Mouse (Mus musculus): Measurements from ENCODE around the gene Brd1.
A peak's percentile ranks its signal among the peaks of the same experiment; 100 is the strongest.
"Not testable (repeated sequence)": the region's sequence is repeated elsewhere in the genome, so short reads cannot be mapped to it uniquely, and the experiment has no call there.

Brd1 gene

GRCm38 (mm10) chr15:88727204-88727603 is 6.8 kb downstream of the Brd1 start:
- DNase-seq = no peak

GRCm38 (mm10) chr15:88725036-88725435 is 9.0 kb downstream of the Brd1 start:
- no peak for DNase-seq

GRCm38 (mm10) chr15:88724311-88724710 is 9.7 kb downstream of the Brd1 start:
- peak; percentile 67 for DNase-seq

DNA sequence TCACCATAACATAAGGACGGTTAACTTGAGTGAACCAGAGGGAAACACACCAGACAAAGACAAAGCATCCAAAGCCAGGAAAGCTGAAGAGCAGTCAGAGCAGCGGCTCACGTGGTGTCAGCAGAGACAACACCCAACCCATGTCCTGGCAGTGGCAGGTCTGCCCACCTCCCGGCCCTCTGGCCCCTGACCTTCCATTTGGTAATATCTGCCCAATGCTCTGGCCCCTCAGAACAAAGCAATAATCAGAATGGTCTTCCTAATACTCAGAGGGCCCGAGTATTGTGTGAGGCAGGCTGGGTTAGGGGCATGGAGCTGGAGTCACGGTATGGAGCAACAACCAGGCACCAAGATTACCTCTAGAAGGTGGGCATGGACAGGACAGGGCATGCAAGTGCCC is 10.8 kb downstream of the Brd1 start:
- DNase-seq = no peak

DNA sequence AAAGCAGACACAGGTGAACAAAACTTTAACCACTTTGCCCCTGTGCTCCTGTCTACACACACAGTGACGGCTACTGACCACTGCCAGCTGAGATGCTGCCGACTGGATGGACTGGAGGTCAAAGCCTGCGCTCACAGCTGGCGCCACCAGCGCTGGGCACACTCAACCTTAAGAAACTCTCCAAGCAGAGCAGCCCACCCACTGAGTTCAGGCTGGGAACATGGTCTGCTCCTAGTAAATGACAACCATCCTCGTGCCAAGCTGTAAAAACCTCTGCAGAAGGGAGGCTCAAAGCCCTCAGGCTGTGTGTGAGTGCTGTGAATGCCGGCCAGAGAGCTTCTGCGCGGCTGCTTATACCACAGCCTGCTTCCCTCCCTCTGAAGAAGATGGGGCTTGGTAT is 16.8 kb downstream of the Brd1 start:
- DNase-seq = no peak

DNA sequence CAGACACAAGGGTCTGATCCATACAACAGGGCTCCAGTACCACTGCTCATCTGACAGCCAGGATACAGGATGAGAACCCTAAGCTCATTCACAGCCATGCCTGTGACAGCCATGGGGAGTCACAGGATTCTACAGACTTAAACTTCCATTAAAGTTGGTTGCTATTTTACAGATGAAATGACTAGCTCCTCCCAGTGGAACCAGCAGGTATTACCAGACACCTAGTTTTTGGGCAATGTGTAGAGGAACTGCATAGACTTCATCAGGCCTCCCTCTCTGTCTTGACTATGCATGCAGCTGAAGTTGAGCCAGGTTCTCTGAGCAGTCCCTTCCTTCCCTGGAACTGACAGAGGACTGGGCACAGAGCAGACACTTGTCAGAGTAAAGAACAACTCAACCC is 17.7 kb downstream of the Brd1 start:
- DNase-seq = peak; percentile 25

- no peak for DNase-seq
Measured at GRCm38 (mm10) chr15:88714021-88714589, 19.9 kb downstream of the Brd1 start.

DNA sequence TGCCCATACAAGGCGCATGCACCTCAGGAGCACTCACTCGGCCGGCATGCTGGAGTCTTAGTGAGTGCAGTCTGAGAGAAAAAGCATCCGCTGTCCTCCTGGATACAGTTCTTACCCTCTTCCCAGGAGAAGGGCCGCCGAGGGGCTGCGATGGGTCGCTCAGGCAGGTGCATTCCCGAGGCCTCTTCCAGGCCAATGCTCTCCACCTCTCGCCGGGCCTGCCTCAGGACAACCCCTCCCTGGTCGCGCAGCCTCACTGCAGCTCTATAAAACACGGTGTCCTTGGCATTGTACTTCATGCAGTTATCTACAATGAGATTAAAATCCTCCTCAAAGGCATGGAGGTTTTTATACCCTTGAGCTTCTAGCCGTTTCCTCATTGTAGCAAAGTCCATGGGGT is 21.5 kb downstream of the Brd1 start:
- DNase-seq = no peak

- DNase-seq = no peak
Measured at GRCm38 (mm10) chr15:88709878-88710277, 24.2 kb downstream of the Brd1 start.

- no peak for DNase-seq
Measured at GRCm38 (mm10) chr15:88708657-88709511, 25.1 kb downstream of the Brd1 start.

- DNase-seq = no peak
Measured at GRCm38 (mm10) chr15:88708204-88708603, 25.8 kb downstream of the Brd1 start.

GRCm38 (mm10) chr15:88706987-88707386 is 27.0 kb downstream of the Brd1 start:
- DNase-seq = not testable (repeated sequence)

DNA sequence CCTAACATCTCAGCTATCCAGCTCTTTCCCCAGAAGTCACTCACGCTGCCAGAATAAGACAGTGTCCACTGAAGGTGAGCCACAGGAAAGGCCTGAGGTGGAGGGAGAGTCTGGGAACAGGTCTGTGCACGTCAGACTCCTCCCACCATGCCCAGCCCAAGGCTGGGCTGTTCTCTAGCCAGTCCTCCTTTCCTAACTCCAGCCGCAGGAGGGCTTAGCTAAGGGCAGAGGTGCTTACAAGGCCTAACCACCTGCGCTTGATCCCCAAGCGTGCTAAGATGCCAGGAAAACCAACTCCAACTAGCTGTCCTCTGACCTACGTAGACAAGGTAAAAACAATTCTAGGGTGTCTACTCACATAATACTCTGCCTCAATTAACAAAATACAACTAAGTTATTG is 27.7 kb downstream of the Brd1 start:
- no peak for DNase-seq

GRCm38 (mm10) chr15:88704284-88704683 is 29.7 kb downstream of the Brd1 start:
- DNase-seq = no peak

DNA sequence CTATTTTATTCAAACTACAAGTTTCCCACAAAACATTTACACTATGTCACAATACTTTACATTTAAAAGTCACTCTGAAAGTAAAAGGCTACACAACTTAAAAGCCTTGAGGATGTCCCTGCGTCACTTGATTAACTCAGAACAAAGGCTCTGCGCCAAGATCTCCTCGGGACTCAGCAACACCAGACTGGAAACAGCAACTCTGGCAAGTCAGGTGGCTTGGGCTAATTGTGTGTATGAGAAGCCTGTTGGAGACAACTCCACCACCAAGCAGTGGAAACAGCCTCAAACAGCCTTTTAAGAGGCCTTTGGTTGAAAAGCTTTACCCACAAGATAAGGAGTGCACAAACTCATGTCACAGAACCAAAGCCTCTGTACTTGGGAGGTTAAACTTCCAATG is 31.5 kb downstream of the Brd1 start:
- DNase-seq = no peak

- DNase-seq = no peak
Measured at GRCm38 (mm10) chr15:88700759-88701158, 33.3 kb downstream of the Brd1 start.

- no peak for DNase-seq
Measured at GRCm38 (mm10) chr15:88699508-88699907, 34.5 kb downstream of the Brd1 start.

DNA sequence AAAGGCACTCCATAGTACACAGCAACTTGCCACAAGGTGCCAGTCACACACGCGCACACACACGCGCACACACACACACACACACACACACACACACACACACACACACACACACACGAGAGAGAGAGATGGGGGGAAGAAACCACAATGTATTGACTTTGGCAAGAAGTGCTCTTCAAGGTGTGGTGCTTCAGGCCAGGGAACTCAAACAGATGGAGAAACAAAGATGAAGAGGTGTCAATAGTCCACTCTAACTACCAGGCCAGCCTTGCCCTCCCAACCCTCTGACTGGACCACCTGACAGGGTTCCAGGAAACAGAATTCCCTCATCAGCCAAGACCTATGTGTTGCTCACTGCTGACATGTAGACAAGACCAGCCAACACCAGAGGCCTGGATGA is 36.4 kb downstream of the Brd1 start:
- DNase-seq = no peak

- no peak for DNase-seq
Measured at GRCm38 (mm10) chr15:88696055-88696454, 38.0 kb downstream of the Brd1 start.

DNA sequence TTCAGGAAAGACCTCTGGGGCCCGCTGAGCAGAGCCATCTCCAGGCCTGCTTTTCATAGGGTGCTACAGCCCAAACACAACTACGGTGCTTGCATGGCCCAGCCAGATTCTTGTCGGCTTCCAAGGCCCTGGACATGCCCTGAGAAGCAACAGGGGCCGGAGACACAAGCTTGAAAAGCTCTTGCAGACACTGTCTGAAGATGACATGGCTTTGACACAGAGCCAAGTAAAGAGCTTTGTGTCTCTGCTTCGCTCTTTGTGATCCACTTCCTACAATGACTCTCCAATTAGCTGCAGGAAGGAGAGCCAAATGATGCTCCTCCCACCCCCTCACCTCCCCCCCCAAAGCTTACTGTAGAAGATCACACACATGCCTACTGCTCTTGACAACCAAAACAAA is 40.0 kb downstream of the Brd1 start:
- DNase-seq = no peak

DNA sequence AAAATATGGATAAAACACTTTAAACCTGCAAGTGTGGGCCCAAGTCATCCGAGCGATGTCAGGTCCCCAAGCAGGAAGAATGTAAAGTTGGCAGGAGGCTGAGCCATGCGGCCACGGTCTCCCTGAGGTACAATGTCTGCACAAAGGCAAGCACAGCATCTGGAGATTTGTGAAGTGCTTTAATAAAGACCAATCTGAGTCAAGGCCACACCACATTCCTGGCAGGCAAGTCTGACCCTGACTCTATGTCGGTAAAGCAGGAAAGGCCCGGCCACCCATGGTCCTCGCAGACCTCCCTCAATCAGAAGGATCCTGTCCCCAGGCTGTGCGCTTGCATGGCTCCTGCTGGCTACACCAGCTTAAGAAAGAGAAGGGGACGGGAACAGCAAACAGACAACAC is 41.3 kb downstream of the Brd1 start:
- no peak for DNase-seq

- no peak for DNase-seq
Measured at GRCm38 (mm10) chr15:88691129-88691528, 42.9 kb downstream of the Brd1 start.

DNA sequence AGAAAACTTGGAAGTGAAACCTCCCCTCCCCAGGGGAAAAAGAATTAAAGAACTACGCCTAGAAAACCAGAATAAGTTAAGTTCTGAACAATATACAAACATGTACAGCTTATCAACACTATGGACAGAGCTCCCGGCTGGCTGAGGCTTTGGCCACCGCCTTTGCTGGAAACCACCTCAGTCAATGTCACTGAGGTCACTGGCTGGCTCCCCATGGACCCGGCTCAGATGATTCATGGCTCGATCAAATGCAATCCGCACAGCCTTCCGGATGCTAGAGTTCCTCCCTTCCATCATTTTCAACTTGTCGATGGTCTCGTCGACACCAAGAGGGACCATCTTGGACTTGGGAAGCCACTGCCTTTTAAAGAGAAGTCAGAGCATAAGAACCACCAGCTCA is 45.9 kb downstream of the Brd1 start:
- no peak for DNase-seq

DNA sequence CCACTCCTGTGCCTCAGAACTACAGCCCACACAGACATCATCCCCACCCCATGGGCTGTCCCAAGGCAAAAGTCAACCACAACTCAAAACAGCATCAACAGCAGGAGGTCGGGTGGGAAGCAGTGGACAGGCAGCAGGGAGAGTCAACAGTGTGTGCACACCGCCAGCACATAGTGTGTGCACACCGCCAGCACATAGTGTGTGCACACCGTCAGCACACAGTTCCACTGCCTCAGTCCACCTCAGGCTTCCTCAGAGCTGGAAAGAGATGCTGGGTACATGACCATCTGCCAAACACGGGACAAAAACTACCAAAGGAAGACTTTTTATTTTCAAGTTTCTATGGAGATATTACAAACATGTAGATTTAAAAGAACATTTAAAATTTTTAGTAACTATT is 47.3 kb downstream of the Brd1 start:
- DNase-seq = no peak

DNA sequence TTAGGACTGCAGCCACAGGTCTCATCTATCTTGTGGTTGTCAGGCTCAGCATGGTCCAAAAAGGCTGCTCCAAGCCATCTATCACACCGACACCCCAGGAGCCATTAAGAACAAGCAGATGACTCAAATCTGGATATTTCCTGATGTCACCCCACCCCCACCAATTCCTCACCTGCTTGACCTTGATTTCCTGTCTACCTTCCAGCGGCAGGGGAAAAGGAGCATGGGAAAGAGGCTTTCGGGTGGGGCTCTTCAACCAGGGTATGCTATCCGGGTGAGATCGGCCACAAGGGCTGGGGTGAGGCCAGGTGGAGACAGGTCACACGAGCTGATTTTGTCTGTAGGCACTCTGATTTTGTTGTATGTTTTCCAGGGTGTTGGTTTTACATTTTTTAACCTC is 50.0 kb downstream of the Brd1 start:
- no peak for DNase-seq

Data from cerebellum, adult 11 months (tissue).